Mouse (Mus musculus): ENCODE data around the gene Pls3. TPM values are rescaled to one million over a fixed set of nuclear protein-coding genes. Genes with fewer than 3 reads are reported as not detected.

Pls3 gene
- polyA plus RNA-seq (2017; shearing (Covaris generic)) = 1 to 10 TPM in 1 of 2 experiments, under 1 TPM in 1; 0.63 to 1.6 TPM

DNA sequence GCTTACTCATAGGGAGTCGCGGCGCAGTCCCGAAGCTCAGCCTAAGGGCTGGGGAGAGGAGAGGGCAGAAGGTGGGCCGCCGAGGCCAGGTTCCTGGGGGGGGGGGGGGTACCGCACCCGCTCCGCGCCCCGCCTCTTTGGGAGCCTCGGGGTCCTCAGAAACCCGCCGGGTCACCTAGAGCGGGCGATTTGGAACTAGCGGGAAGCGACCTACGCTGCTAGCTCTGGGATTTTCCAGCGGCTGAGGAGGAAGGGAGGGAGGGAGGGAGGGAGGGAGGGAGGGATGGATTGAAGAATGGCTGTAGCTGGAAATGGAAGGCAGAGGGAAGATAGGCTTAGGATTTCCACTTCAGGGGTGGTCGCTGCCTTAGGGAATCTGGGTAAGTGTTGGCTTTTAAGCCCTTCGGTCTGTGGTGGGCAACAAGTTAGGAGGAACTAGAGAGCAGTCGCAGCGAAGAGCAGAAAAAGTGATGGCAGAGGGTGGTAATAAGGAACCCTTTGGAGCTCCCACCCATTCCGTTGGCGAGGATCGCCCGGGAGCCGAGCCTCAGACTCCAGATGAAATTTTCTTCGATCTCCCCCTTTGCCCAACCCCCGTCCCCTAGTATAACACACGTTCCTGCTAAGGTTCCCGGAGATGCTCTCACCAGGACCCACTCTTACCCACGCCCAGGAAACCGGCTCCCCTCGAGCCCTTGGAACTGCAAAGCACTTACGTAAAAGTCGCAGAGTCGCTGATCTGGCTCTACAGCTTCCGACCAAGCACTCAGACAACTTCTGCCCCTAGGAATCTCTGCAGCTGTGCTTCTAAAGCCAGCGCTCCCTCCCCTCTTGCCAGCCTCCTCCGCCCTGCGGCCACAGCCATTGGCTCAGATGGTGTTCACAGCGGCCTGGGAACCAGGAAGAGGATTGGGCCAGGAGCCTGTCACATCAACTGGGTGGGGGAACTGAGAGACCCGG lies at the start of gene Pls3:
TSS of gene Pls3 (minus strand) at position 851 of the 960 bp plus-strand sequence.
- ATAC-seq = no peak

DNA sequence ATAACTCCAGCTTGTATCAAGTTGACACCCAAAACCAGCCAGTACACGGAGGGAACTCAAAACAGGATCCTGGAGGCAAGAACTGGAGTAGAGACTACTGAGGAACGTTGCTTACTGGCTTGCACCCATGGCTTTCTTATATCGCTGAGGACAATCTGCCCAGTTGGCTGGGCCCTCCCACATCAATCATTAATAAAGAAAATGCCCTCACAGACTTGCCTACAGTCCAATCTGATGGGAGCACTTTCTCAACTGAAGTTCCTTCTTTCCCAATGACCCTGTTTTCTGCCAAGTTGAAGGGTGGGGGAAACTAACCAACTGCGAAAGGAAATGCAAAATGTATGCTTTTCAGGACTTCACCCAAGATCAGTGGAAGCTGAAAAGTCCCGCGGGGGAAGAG lies 20.7 kb upstream of the Pls3 start:
- ATAC-seq = no peak

DNA sequence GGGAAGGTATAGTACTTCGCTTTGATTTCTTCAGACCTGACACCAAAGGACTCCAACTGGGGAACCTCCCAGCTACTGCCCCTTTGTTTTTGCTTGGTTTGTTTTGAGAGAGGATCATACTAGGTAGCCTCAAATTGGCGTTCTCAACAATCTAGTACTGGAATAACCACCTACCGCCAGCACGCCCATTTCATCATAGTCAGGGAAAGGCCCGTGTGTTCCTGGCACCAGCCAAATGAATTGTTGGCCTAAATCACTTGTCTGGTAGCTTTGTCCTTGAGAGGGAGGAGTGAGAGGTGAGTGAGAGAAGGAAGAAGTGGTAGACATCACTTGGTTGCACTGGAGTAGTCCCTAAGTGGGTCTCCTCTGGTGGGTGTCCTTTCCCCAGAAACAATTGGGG lies 584 bp upstream of the Pls3 start:
- no peak for ATAC-seq

DNA sequence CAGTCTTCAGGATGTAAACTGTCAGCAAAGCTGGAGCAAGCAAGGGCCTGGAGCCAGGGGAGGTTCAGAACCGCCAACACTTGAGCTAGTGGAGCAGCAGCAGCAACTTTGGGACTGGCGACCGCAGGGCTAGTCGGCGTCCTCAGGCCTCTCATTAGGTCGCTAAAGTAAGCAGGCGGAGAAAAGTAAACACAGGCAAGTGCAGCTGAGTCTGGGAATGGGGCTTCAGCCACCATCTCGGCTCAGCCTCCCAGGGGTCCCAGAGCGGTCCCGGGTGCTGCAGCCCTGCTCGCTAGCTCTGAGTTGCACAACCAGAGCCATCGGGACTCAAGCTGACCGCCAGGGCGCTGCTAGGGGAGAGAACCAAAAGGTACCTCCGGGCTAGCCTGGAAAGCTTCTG lies 1.2 kb downstream of the Pls3 start:
- no peak for ATAC-seq

DNA sequence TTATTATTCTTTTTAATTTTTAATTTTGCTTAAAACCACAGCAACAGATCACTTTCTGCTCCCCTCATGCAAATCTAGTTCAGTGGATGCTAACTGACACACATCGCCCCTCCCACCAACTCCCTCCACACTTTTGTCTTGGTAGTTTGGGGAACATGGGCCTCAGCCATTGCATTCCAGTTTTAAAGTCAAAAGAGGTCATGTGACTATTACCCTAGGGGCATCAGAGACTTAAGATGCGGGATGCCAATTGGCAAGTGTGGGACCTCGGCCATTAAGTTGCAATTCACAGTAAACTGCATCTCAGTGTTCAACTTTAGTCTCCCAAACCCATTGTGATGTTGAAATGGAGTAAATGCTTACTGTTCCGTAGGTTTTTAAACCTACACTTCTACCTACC lies 1.7 kb downstream of the Pls3 start:
- no peak for ATAC-seq

DNA sequence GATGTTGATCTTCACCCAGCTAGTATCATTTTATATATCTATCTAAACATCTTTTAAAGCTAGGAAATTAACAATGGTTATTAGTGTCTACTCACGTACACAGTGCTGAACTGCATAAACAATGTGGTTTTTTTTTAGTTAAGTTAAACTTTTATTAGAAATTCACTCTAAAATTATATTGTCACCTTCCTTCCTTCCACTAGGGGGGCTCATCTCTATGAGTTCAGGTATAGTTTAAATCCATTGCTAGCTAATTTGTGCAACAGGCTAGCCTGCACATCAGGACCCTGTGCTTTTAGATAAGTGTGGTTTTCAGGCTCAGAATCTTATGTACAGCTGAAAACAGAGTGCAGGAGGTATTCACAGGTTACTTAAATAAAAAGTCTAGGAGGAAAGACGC lies 3.1 kb downstream of the Pls3 start:
- ATAC-seq = no peak

DNA sequence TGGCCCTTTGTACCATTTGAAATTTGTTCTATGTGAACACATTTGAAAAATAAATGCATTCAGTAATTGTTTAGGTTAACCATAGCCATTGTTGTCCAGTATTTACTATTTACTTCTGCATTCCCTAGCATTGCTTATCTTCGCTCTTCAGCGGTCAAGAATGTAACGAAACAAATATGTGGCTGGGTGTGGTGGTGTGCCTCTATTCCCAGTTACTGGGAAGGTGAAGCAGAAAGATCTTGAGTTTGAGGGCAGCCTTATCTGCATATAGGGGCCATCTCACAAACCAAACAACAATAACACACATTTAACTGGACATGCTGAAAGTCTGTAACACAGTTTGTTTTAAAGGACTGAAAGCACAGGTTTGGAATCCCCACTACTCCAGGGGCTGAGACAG lies 13.3 kb downstream of the Pls3 start:
- no peak for ATAC-seq

DNA sequence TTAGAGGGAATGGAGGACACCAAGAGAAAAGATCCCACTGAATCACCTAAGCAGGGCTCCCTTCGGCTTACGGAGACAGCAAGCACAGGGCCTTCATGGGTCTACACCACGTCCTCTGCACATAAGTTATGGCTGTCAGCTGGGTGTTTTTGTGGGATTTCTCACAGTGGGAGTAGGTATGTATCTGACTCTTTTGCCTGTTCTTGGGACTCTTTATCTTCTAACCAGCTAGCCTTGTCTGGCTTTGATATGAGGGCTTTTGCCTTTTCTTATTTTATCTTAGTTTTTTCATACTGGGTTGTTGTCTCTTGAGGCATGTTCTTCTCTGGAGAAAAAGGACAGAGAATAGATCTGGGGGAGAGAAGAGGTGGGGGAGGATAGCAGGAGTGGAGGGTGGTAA lies 20.7 kb downstream of the Pls3 start:
- no peak for ATAC-seq

DNA sequence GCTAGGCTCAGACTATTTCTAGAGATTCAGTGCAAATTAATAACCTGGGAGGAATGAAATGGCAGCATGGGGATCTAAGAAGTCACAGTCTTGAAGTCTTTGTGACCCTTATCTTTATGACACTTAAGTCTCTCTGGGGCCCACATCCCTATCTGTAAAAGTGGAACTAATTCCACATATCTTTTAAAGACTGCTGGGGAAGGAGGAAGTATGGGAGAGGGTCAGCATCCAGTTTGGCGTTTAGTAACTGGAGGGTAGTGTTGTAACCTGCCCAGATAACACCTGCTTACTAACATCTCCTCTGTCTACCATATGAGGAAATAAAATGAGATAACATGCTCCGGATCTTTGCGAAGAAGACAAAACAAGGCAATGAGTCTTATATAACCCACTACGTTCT lies 30.7 kb downstream of the Pls3 start:
- no peak for ATAC-seq

DNA sequence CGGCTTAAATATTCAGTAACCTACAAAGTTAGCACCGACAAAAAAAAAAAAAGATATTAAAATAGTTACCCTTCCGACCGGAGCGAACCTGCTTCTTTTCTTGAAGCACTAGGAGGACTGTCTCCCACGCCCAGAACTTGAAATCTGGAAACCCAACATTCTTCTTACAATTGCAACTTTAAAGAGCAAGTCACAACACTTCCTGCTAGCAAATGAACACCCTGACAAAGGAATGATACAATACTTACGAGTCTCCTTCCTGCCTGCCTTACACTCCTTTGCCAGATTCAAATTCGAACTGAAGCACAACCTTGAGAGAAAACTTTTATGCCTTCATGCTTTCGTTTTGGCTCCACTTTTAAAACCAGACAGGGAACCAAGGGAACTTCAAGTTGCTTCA lies 32.1 kb downstream of the Pls3 start:
- no peak for ATAC-seq

DNA sequence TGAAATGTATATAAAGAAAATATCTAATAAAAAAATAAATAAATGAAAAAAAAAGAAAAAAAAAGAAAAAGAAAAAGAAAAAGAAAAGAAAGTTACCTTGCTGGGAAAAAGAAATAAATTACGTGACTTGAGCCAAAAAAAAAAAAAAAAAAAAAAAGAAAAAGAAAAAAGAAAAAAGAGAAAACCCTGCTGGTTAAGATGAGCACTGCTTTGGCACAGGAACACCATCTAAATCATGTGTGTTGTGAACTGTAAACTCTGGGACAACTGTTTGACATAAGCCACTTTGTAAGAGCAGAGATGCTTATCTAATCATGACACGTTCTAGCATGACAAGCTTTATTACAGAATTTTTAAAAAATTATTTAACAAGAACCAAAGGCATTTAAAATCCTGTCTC lies 32.9 kb downstream of the Pls3 start:
- ATAC-seq = no peak

DNA sequence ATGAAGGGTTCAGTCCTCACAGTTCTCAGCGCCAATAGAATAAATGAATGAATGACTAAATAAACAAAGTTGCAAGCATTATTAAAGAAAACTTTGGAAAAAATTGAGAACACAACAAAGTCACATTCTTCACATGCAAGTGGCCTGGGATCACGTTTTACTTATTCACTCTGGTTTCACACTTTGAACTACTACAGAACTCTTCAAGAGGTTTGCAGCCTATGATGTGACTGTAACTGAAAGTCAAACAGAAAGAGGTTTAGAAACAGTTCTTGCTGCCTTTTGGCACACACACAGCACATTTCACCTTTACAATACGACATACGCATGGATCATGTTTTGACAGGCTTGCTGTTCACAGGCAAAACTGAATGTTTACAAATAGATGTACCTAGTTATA lies 34.7 kb downstream of the Pls3 start:
- no peak for ATAC-seq

DNA sequence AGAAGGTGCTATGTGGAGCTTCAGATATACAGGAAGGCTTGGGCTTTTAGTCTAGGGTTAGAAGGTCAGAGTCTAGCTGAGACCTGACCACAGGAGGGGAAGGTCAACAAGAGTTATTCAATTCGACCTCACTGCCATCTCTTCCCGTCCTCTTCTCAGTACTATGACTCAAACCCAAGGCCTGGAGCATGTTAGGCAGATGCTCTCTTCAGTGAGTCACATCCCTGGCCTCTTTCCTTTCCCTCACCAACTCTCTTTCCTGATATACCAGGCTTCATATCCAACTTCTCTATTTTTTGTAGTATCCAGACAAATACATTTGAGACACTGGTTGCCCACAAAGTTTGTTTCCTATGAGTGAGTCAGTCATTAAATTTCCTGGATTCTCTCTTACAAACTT lies 40.1 kb downstream of the Pls3 start:
- ATAC-seq = no peak

DNA sequence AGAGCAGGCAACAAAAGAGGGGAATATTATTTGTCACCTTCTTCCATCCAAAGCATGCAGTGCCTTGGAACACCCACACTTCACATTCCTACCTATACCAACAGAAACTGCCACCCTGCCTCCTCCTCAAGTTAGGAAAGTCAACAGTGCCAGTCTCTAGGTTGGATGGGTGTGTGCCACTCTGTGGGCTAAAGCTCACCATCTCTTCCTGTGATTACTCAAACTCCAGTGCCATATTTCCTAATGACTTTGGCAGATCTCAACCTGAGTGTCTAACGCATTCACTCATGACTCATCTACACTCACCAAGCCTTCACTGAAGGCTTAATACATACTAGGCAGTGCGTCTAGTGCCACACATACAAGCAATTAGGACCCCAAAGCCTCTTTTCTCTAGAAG lies 40.7 kb downstream of the Pls3 start:
- no peak for ATAC-seq

DNA sequence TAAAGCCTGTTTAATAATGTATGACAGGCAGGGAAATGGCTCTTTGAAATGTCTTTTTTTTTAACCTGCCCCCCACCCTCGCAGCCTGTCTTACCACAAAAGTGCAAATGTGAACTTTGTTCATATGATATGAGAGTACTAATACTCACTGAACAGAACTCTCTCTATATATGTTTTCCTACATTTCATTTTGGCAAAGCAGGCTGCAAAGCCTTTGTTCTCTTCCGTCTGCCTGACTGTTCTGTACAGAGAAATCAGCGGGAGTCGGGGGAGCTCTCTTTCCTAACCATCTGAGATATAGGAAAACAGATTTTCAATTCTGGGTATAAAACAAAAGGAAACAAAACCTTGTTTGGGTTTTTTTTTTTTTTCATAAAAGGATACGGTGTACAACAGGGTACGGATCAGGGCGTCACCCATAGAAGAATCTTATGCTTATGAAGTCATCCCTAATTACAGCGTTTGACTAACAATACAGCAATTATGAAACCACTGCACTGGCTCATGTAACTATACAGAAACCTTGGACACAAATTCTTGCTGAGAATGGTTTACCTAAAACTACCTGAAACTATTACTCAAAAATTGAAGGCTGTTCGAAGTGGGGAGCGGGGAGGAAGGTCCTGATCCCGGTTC lies 41.9 kb downstream of the Pls3 start:
- ATAC-seq = no peak

DNA sequence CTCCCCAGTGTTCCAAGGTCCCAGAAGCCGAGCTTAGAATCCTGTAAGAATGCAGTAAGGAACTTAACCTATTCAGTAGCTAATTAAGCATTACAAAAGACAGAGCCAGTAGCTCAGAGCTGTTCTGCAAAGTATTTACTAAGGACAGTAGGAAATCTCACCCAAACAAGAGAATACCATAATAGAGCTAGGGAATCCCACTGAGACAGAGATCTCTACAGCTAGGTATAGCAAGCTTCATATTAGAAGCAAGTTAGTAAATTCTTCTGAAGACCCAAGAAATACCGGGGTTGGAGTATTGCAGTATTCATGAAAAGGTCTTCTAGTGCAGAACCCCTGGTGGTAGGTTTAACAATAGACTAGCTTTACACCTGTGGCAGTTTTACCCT lies 45.1 kb downstream of the Pls3 start:
- ATAC-seq = no peak

DNA sequence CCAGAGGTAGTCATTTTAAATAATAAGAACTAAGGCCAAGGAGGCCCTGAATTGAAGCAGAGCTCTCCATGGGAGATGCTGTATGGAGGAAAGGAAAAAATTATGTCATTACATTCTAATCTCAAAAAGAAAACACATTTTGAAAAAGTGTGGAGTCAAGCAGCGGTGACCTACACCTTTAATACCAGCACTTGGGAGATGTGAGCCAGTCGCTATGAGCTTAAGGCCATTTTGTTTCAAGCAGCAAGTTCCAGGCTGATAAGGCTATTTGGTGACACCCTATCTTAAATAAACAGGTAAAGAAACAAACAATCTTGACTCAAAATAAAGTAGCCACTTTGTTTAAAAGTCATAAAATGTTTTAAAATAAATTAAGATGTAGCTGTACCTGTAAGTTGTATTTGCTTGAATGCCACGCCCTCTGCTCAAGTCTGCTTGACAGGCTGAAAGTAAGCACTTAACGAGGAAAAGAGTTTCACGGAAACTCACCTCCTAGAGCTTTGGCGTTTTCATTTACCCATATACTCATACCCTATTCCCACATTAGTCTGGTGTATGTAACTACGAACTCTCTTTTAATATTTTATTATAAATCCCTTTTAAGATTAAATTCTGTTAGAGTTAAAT lies 45.6 kb downstream of the Pls3 start:
- ATAC-seq = no peak

DNA sequence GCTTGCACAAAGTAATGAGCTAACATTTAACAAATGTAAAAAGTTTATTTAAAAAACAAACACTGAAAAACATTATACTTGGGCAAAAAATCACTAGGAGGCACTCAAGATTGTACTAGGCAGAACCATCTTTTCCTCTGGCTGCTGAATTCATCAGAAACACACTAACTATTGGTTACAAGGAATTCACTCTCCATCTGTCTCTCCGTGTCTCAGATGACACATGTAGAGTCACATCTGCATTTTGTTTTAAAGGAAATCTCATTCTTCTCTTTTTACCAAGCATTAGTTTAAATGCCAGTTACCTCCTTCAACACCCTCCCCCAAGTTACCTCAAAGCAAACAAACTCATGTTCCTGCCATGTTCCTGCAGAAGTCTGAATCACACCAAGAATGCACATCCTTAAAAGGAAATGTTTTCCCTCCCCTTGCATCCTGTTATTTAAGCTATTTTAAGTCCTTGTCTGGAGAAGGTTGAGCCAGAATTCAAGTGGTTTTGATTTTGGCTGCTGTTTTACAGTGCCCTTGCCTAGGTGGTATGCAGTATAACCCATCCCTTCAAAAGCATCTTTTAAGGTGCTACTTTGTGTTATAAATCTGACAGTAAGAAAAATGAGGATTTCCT lies 56.2 kb downstream of the Pls3 start:
- ATAC-seq = no peak

DNA sequence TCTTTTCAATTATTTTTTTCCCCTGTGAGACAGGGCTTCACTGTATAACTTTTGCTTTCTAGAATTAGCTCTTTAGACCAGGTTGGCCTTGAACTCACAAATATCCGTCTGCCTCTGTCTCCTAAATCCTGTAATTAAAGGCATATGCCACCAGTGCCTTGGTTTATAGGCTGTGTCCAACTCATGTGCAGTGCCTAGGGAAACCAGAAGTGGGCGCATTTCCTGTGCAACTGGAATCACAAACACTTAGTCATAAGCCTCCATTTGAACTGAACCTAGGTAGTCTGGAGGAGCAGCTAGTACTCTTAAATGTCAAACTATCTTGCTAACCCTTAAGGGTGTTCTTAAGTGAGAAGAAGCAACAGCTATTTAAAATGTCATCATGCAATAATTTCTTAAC lies 60.0 kb downstream of the Pls3 start:
- ATAC-seq = no peak

DNA sequence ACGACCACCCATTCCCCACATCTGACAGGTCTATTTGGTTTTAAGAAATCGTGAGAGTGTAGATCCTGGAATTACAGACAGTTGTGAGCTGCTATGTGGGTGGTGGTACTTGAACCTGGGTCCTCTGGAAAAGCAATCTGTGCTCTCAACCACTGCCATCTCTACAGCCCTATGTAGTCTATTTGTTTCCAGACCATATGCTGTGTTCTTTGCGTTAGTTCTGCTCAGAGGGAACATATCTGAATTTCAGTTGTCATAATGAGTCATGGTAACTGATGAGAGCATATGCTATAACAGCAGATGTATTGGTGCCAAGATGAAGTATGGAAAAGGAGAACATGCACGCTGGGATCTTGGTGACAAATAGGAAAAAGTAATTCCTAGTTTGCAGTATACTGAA lies 60.9 kb downstream of the Pls3 start:
- no peak for ATAC-seq

DNA sequence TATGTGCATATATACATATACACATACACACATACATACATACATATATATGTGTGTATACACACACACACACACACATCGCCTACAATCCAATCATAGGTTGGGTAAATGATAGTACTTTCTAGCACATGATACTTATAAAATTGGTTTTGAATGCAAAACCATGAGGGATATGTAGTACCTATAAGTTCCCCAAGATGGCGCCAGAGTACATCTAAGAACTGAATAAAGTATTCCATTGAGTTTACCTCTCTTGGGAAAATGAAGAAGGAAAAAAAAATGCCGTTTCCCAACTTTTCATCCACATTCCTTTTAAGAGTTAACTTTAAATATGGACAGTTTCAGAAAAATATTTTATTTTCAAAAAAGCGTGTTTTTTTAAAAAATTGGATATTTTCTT lies 78.4 kb downstream of the Pls3 start:
- ATAC-seq = no peak

DNA sequence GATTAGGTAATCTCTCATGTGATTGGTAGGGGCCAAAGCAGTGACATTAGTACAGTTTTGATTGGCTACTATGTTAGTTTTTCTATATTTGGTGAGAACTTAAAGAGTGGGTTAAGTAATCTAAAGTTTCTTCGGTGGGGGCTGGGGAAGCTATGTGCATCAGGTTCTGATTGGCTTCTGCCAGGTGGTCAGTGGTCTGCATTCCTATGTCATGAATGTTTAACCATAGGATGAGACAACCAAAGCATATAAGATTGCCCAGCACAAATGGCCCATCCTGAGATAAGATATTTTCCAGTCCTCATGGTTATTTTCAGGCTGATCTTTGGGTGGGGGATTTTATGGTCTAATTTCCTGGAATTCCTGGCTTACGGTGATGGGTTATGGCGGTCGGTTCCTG lies 95.2 kb downstream of the Pls3 start:
- ATAC-seq = no peak

DNA sequence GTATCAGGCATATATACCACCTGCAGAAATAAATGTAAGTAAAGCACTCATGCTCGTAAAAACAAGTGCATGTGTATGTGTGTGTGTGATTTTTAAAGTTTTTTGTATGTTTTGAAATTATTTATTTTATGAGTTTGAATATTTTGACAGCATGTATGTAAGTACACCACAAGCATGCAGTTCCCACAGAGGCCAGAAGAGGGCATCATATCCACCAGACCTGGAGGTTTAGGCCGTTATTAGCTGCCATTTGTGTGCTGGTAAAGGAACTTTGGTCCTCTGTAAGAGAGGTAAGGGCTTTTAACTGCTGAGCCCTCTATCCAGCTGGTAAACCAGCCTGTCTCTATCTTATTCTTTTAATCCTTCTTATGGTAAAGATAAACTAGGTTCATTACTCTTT lies 97.5 kb downstream of the Pls3 start:
- no peak for ATAC-seq

Data from CD4-positive, CD25-positive, alpha-beta regulatory T cell, adult 4 months (primary cell).